Mouse (Mus musculus) thymus, adult 2 months (tissue): ENCODE measurements at regions not wholly inside any gene's neighbourhood (a gene's known extent, or its start where the extent isn't known, plus 50 kb on each side); places are given as distances from the start of the nearest gene placed in this dataset.

Source experiments
- DNase-seq: peaks from one replicate; pipeline ENCODE4 v3.0.0; 2021
- H3K27ac ChIP-seq: fragments of 200-500 bp; 2 replicates; pipeline ENCODE4 v1.5.1; 2012; ENCODE audit warnings: low read length, control low read depth; ENCODE audit not compliant: control insufficient read depth, insufficient read depth
- H3K27me3 ChIP-seq: fragments of 200-500 bp; 2 replicates; pipeline ENCODE4 v1.6.1; 2012; ENCODE audit warnings: mild to moderate bottlenecking, low read length, moderate library complexity, mixed read lengths; ENCODE audit not compliant: control insufficient read depth, insufficient read depth
- H3K36me3 ChIP-seq: fragments of 200-500 bp; 2 replicates; pipeline ENCODE4 v1.6.1; 2012; ENCODE audit warnings: mild to moderate bottlenecking, low read length, moderate library complexity; ENCODE audit not compliant: control insufficient read depth, insufficient read depth
- H3K4me1 ChIP-seq: fragments of 200-500 bp; replicated peaks from 2 replicates; pipeline ENCODE4 v1.6.1; 2012; ENCODE audit warnings: low read length; ENCODE audit not compliant: control insufficient read depth, insufficient read depth
- H3K4me3 ChIP-seq: fragments of 200-500 bp; 2 replicates; pipeline ENCODE4 v1.5.1; 2012; ENCODE audit warnings: mild to moderate bottlenecking, low read length, control low read depth, moderate library complexity; ENCODE audit not compliant: control insufficient read depth, insufficient read depth
- CTCF ChIP-seq: fragments of 200-500 bp; IDR thresholded peaks from 2 replicates; pipeline ENCODE4 v1.5.1; 2012; ENCODE audit warnings: mild to moderate bottlenecking, control low read depth, low read length, moderate library complexity, borderline replicate concordance; ENCODE audit not compliant: control insufficient read depth, poor library complexity, insufficient read depth; ENCODE audit errors: extremely low read depth
- POLR2A ChIP-seq: fragments of 200-500 bp; IDR thresholded peaks from 2 replicates; pipeline ENCODE4 v1.6.1; 2012; ENCODE audit warnings: mild to moderate bottlenecking, low read length, control low read depth, moderate library complexity; ENCODE audit not compliant: control insufficient read depth, poor library complexity, insufficient read depth; ENCODE audit errors: extremely low read depth
- WGBS: fragments of 180-500 bp; shearing (Covaris S2); methylation state at CpG from one replicate; pipeline ENCODE4 v1.1.7; 2018; 5-methylcytosine and 5-hydroxymethylcytosine counted together

DNA sequence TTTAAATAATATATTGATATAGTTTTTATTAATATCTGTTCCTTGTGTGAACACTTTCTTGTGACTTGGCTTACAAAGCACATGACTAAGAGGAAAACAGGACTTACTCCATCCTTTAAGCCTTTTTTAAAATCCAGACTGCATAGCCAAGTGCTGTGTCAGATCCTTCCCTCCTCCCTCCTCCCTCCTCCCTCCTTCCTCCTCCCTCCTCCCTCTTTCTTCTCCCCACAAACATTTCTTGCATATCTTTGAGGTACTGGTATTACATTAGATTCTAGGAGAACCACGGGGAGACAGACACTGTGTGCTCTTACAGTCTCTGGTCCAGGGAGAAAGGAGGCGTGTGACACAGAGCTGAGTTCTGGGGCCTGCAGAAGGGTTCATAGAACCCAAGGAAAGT lies 155.8 kb upstream of the Hmga2 start:
- no peak for TF ChIP-seq CTCF

DNA sequence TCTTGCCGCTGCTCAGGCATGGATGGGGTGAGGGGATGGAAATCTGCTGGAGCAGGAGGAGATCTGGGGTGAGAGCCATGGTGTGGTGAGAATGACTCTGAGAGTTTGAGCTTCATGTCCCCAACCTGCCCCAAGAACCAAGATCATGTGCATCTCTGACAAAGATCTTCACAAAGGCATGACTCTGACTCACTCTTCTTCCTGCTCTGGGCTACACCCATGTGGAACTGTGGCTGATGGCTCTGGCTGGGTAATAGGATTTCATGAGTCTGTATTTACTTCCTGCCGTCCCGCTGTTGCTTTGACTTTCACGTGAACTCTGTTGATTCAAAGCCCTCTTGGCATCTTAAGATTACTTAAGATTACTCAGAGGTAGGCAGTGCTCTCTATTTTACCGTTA lies 151.8 kb upstream of the Hmga2 start:
- TF ChIP-seq POLR2A (no peak), CTCF (no peak)
- 61% methylated on average over 5 of the region's 5 CpGs for WGBS
- DNase-seq, result no peak
- Histone ChIP-seq H3K27ac (no peak overlapping the region), H3K36me3 (no peaks in the 10 kb centered on the region), H3K4me3 (no peak overlapping the region), H3K4me1 (0 out of 2 replicates have a peak, but pooled peaks cover 3% of the 10 kb centered on the region), H3K27me3 (no peaks in the 10 kb centered on the region)

More for the DNA sequence above, 155.8 kb upstream of the Hmga2 start:
- no peaks in the 10 kb centered on the region for H3K4me1 ChIP-seq
- H3K4me3 ChIP-seq, result no peak overlapping the region
- no peak for DNase-seq
- H3K27ac ChIP-seq, result no peak overlapping the region
- no peaks in the 10 kb centered on the region for H3K27me3 ChIP-seq
- H3K36me3 ChIP-seq, result no peaks in the 10 kb centered on the region
- 73% methylated on average over 2 of the region's 2 CpGs for WGBS

DNA sequence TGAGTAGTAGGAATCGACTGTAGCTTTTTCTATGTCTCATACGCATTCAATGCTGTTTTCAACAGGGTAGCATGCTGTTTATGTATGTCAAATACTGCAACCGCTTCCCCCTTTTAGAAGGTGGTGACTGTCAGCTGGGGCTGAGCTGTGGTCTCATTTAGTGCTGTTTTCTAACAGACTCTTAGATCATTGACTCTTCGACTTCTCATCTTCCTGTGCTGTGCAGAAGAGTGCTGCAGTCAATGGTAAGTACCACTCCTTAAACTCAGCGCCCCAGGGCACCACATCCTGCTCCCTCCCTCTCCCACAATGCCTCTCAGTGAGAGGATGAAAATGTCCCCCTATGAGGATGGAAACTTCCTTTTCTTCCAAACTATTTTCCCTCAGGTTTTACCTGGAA lies 149.2 kb upstream of the Hmga2 start:
- Histone ChIP-seq H3K4me3 (no peak overlapping the region), H3K27me3 (no peaks in the 10 kb centered on the region), H3K27ac (peak overlapping the region; percentile 64), H3K36me3 (no peaks in the 10 kb centered on the region), H3K4me1 (0 out of 2 replicates have a peak, but pooled peaks cover 3% of the 10 kb centered on the region)
- peak; percentile 61 for DNase-seq
- no peak for TF ChIP-seq POLR2A
- no peak for TF ChIP-seq CTCF
- 8% methylated on average over 5 of the region's 5 CpGs for WGBS

DNA sequence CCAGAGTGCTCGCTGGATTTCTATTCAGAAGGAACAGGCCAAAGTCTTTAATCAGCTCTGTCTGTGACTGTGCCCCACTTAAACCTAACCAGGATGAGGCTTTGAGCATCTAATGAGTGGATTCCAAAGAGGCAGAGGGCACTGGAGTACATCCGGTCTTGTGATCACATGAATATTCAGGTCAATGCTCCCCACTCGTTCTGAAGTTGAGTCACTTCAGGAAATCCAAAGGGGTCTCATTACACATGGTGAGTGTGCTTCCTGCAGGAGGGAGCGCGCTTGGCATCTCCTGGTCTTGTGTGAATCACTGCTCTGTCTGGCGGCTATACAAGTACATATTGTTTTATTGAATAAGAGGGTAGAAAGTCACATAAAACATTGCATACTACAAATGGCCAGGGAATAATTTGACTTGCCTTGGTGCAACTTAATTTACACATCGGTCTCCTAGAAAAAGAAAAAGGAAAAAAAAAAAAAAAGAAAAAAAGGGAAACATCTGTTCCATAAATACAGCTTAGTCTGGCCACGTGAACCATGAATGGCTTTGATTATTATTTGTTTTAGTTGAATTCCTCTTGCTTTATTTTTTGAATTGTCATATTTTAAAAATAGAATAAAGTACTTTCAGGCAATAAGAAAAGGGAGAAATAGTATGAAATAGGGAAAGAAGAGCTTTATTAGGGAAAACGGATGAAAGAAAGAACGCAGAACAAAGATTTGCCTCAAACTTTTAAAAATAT lies 148.1 kb upstream of the Hmga2 start:
- 85% methylated on average over 10 of the region's 10 CpGs for WGBS
- TF ChIP-seq CTCF (no peak), POLR2A (no peak)
- H3K4me3 ChIP-seq, result no peak overlapping the region
- 0 out of 2 replicates have a peak, but pooled peaks cover 3% of the 10 kb centered on the region for H3K4me1 ChIP-seq
- H3K27me3 ChIP-seq, result no peaks in the 10 kb centered on the region
- no peak for DNase-seq
- no peak overlapping the region for H3K27ac ChIP-seq
- no peaks in the 10 kb centered on the region for H3K36me3 ChIP-seq

DNA sequence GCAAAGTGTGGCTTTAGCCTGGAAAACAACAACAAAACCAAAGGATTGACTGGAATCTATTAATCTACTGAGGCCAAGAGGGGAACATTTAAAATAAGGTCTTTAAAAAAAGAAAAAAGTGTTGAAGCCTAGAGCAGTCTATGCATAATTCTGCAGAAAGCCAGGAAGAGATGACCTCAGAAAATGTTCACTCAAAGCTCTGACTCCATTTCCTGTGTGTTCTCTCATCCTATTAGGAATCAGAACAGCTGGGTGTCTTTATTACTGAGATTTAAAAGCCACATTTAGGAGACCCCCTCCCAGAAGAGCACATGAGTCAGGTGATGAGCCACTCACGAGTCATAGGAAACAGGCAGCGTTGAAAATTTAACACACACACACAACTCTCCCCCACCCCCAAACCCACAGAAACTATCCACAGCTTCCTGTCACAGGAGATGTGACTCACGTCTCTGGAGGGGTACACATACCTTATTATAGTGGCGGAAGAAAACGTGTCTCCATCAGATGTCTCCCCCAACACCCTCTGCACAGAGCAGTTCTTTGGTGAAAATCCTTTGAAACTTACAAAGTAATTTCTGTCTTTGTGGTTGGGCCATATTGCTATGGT lies 140.2 kb upstream of the Hmga2 start:
- Histone ChIP-seq H3K27ac (no peak overlapping the region), H3K4me3 (no peak overlapping the region), H3K27me3 (no peaks in the 10 kb centered on the region), H3K4me1 (peaks cover 12% of the 10 kb centered on the region), H3K36me3 (no peaks in the 10 kb centered on the region)
- DNase-seq, result peak; percentile 61
- TF ChIP-seq CTCF (no peak), POLR2A (no peak)
- WGBS, result 4% methylated on average over 5 of the region's 5 CpGs

DNA sequence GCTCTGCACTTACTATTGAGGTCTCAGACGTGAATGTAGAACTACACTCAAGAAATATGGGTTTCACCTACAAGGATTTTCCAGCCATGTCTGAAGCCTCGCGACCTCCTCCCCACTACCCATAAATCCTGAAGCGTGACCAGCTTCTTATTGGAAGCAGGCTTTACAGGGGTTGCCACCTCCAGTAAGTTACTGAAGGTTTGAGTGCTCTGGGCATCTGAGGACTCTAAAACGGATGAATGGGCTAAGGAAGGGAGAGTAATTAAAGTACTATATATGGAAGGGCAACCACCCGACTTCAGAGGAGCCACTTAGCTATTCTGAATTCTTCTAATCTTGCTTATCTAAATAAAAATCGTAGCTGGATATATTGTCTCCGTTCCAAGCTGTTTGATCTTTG lies 136.1 kb upstream of the Hmga2 start:
- H3K4me1 ChIP-seq, result peaks cover 12% of the 10 kb centered on the region
- WGBS, result 91% methylated on average over 8 of the region's 8 CpGs
- no peak for TF ChIP-seq POLR2A
- TF ChIP-seq CTCF, result no peak
- H3K36me3 ChIP-seq, result no peaks in the 10 kb centered on the region
- no peaks in the 10 kb centered on the region for H3K27me3 ChIP-seq
- no peak for DNase-seq
- H3K4me3 ChIP-seq, result no peak overlapping the region
- H3K27ac ChIP-seq, result no peak overlapping the region

DNA sequence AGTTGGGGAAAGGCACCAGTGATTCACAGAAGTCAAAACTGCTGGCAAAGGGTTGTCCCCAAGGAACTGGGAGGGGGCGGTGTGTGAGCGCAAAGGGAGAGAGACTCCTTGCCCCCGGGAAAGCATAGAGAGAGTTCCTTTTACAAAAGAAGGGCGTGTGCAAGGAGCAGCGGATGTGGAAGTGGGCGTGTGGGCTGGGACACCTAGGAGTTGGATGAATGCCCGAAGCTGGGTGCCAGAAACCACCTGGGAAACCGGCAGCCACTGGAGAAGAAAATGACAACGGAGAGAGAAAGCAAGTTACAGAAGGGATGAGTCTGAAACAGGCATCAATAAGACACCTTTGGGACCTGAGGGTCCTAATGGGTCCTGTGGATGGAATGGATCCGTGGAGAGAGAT lies 133.8 kb upstream of the Hmga2 start:
- H3K27me3 ChIP-seq, result no peaks in the 10 kb centered on the region
- 66% methylated on average over 10 of the region's 10 CpGs for WGBS
- H3K27ac ChIP-seq, result no peak overlapping the region
- TF ChIP-seq CTCF (no peak), POLR2A (no peak)
- no peaks in the 10 kb centered on the region; the same call in 1 of the 2 replicates for H3K4me1 ChIP-seq
- no peak for DNase-seq
- H3K36me3 ChIP-seq, result no peaks in the 10 kb centered on the region
- no peak overlapping the region for H3K4me3 ChIP-seq
